Mouse (Mus musculus) midbrain, postnatal 0 days (tissue): Measurements from ENCODE around the gene Cyp1a1. TPM values are rescaled to one million over a fixed set of nuclear protein-coding genes. Genes with fewer than 3 reads are reported as not detected.
A peak's percentile ranks its signal among the peaks of the same experiment; 100 is the strongest.

Source experiments
- ATAC-seq: fragments of 200-750 bp; cut with Nextera tagmentation; 2 replicates; pipeline ENCODE4 v1.8.0; 2017; ENCODE audit warnings: moderate number of reproducible peaks, mild to moderate bottlenecking, moderate TSS enrichment, moderate library complexity; ENCODE audit not compliant: low FRiP score
- DNase-seq: peaks from one replicate; pipeline ENCODE4 v3.0.0-alpha.2; 2015; ENCODE audit warnings: low spot score
- H3K27ac ChIP-seq: fragments of 300-500 bp; sonication (generic); 2 replicates; pipeline ENCODE4 v1.5.1; 2014; ENCODE audit warnings: low read depth, mild to moderate bottlenecking, low read length, mixed read lengths
- H3K27me3 ChIP-seq: fragments of 300-500 bp; sonication (generic); 2 replicates; pipeline ENCODE4 v1.6.1; 2014; ENCODE audit warnings: low read length, control low read depth, mixed read lengths; ENCODE audit not compliant: insufficient read depth
- H3K36me3 ChIP-seq: fragments of 300-500 bp; sonication (generic); 2 replicates; pipeline ENCODE4 v1.6.1; 2014; ENCODE audit warnings: low read length, control low read depth, mixed read lengths; ENCODE audit not compliant: insufficient read depth
- H3K4me1 ChIP-seq: fragments of 300-500 bp; sonication (generic); 2 replicates; pipeline ENCODE4 v1.6.1; 2014; ENCODE audit warnings: mild to moderate bottlenecking, control low read depth, antibody characterized with exemption, low read length, mixed read lengths; ENCODE audit not compliant: insufficient read depth
- H3K4me2 ChIP-seq: fragments of 300-500 bp; sonication (generic); 2 replicates; pipeline ENCODE4 v1.6.1; 2014; ENCODE audit warnings: low read depth, mild to moderate bottlenecking, low read length, mixed read lengths; ENCODE audit not compliant: poor library complexity, severe bottlenecking
- H3K4me3 ChIP-seq: fragments of 300-500 bp; sonication (generic); 2 replicates; pipeline ENCODE4 v1.5.1; 2014; ENCODE audit warnings: low read depth, mild to moderate bottlenecking, low read length, moderate library complexity
- H3K9ac ChIP-seq: fragments of 300-500 bp; sonication (generic); replicated peaks from 2 replicates; pipeline ENCODE4 v1.6.1; 2014; ENCODE audit warnings: mild to moderate bottlenecking, low read length, moderate library complexity, mixed read lengths; ENCODE audit not compliant: poor library complexity, severe bottlenecking
- H3K9me3 ChIP-seq: fragments of 300-500 bp; sonication (generic); 2 replicates; pipeline ENCODE4 v1.6.1; 2016; ENCODE audit warnings: low read length, control low read depth
- CTCF ChIP-seq: IDR thresholded peaks from 2 replicates; pipeline ENCODE4 v1.5.1; 2016; ENCODE audit warnings: antibody characterized with exemption, mild to moderate bottlenecking
- WGBS: fragments of 180-500 bp; shearing (Covaris S2); extraction: QIAGEN DNeasy Blood & Tissue Kit; methylation state at CpG from one replicate; pipeline ENCODE4 v1.1.7; 2014; 5-methylcytosine and 5-hydroxymethylcytosine counted together
- polyA plus RNA-seq: library from polyadenylated mRNA; unstranded; fragments of >200 nt; fragmentation: Nextera tagmentation; extraction: Ambion mirVana; gene quantifications from 2 replicates; pipeline ENCODE4 v1.2.1, GENCODE M21; 2015
- total RNA-seq: library from RNA; depleted of rRNA; stranded (reverse); fragments of >200 nt; gene quantifications from 2 replicates; pipeline ENCODE4 v1.2.3, GENCODE M21; 2014

Cyp1a1 gene
- total and polyA plus RNA-seq, 2 experiments from 2014 or later: 0.09 TPM; not detected in 1

GRCm38 (mm10) chr9:57683520-57683919 is 4.2 kb upstream of the Cyp1a1 start, which contains the start of gene Cyp1a2:
Gene Cyp1a2 (minus strand): TSS chr9:57683703.
- Histone ChIP-seq H3K9me3 (no peaks in the 10 kb centered on the region), H3K4me3 (no peak within 1 kb of the TSS), H3K4me2 (no peak within 1 kb of the TSS), H3K36me3 (no peaks in the 10 kb centered on the region), H3K4me1 (no peaks in the 10 kb centered on the region), H3K9ac (no peak within 1 kb of the TSS), H3K27me3 (no peaks in the 10 kb centered on the region), H3K27ac (no peak within 1 kb of the TSS)
- no peak for ATAC-seq
- 80% methylated on average over 5 of the region's 5 CpGs for WGBS
- DNase-seq: no peak
- no peak for TF ChIP-seq CTCF

- no peak for ATAC-seq
- no peak overlapping the region for H3K4me2 ChIP-seq
- no peaks in the 10 kb centered on the region for H3K27me3 ChIP-seq
- no peak overlapping the region for H3K27ac ChIP-seq
- no peaks in the 10 kb centered on the region for H3K4me1 ChIP-seq
- 91% methylated on average over 5 of the region's 5 CpGs for WGBS
- DNase-seq: no peak
- H3K9ac ChIP-seq: no peak overlapping the region
- no peak overlapping the region for H3K4me3 ChIP-seq
- TF ChIP-seq CTCF: no peak
- H3K36me3 ChIP-seq: no peaks in the 10 kb centered on the region
- no peaks in the 10 kb centered on the region for H3K9me3 ChIP-seq
Observed at GRCm38 (mm10) chr9:57686011-57686410, 1.7 kb upstream of the Cyp1a1 start.

GRCm38 (mm10) chr9:57688158-57688557 is 430 bp downstream of the Cyp1a1 start:
- Histone ChIP-seq H3K4me2 (no peak overlapping the region), H3K27me3 (no peaks in the 10 kb centered on the region), H3K9ac (no peak overlapping the region), H3K4me3 (no peak overlapping the region), H3K27ac (no peak overlapping the region), H3K36me3 (no peaks in the 10 kb centered on the region), H3K9me3 (no peaks in the 10 kb centered on the region), H3K4me1 (no peaks in the 10 kb centered on the region)
- ATAC-seq (no peak), DNase-seq (no peak)
- 50% methylated on average over 2 of the region's 2 CpGs for WGBS
- no peak; the same call in 1 of the 2 replicates for TF ChIP-seq CTCF

- no peak for DNase-seq
- H3K4me2 ChIP-seq: no peak overlapping the region
- no peaks in the 10 kb centered on the region for H3K27me3 ChIP-seq
- no peak for ATAC-seq
- H3K9me3 ChIP-seq: no peaks in the 10 kb centered on the region
- no peak for TF ChIP-seq CTCF
- WGBS: 98% methylated on average over 2 of the region's 2 CpGs
- H3K36me3 ChIP-seq: no peaks in the 10 kb centered on the region
- H3K4me1 ChIP-seq: no peaks in the 10 kb centered on the region
- no peak overlapping the region for H3K4me3 ChIP-seq
- H3K9ac ChIP-seq: no peak overlapping the region
- no peak overlapping the region for H3K27ac ChIP-seq
Observed at GRCm38 (mm10) chr9:57688606-57689005, 878 bp downstream of the Cyp1a1 start.

- Histone ChIP-seq H3K9ac (no peak overlapping the region), H3K27ac (no peak overlapping the region), H3K4me1 (0 out of 2 replicates have a peak, but pooled peaks cover 6% of the 10 kb centered on the region), H3K27me3 (peaks cover 5% of the 10 kb centered on the region; the same call in 1 of the 2 replicates), H3K4me3 (no peak overlapping the region), H3K4me2 (no peak overlapping the region), H3K36me3 (no peaks in the 10 kb centered on the region), H3K9me3 (no peaks in the 10 kb centered on the region)
- no peak for TF ChIP-seq CTCF
- WGBS: 81% methylated on average over 2 of the region's 2 CpGs
- ATAC-seq (no peak), DNase-seq (no peak)
Observed at GRCm38 (mm10) chr9:57694108-57694507, 6.4 kb downstream of the Cyp1a1 start.

- Histone ChIP-seq H3K4me3 (peak overlapping the region; percentile 50), H3K9me3 (no peaks in the 10 kb centered on the region), H3K27me3 (peaks cover 5% of the 10 kb centered on the region; the same call in 1 of the 2 replicates), H3K4me2 (peak overlapping the region; percentile 97), H3K9ac (peak overlapping the region; percentile 76), H3K4me1 (0 out of 2 replicates have a peak, but pooled peaks cover 6% of the 10 kb centered on the region), H3K36me3 (no peaks in the 10 kb centered on the region), H3K27ac (peak overlapping the region; percentile 18; the same call in 1 of the 2 replicates)
- ATAC-seq: peak; percentile 74
- WGBS: 2% methylated on average over 41 of the region's 42 CpGs
- peak; percentile 58 for DNase-seq
- no peak for TF ChIP-seq CTCF
Observed at GRCm38 (mm10) chr9:57696380-57697285, 8.9 kb downstream of the Cyp1a1 start.
